Mouse (Mus musculus) cerebellum, postnatal 36 days (tissue): ENCODE measurements around the gene Odr4.

Experiments
- DNase-seq, 2 experiments: peaks; one replicate each; pipeline ENCODE4 v3.0.0; 2021 to 2022; ENCODE audit warnings: mixed read lengths in 2 of 2

The Odr4 gene

GRCm38 (mm10) chr1:150392638-150393487 is at the start of gene Odr4, which contains the start of gene Tpr:
Gene Odr4 (minus strand): TSS chr1:150393080.
Gene Tpr (plus strand): TSS chr1:150392838.
- DNase-seq = peak; percentile 99

GRCm38 (mm10) chr1:150441731-150442130 is 48.9 kb upstream of the Odr4 start:
- DNase-seq = no peak

DNA sequence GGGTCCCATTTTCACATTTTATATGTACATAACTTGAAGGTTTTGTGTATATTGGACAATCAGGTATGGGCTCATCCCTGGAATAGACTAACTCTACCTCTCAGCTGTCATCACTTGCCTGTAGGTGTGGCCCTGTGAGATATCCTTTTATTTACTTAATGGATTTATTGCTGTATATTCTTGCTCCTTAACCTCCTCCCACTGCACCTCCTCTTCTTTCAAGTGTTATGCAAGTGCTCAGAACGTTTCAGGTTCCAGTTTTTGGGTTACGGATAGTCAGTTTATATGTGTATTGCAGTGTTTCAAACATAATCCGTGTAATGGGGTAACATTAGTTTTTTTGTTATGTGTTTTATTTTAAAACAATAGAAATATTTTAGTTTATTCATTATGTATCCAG is 45.8 kb upstream of the Odr4 start:
- DNase-seq = no peak

GRCm38 (mm10) chr1:150426216-150426615 is 33.3 kb upstream of the Odr4 start:
- no peak for DNase-seq

- no peak for DNase-seq
Measured at GRCm38 (mm10) chr1:150425665-150426064, 32.8 kb upstream of the Odr4 start.

GRCm38 (mm10) chr1:150418426-150418825 is 25.5 kb upstream of the Odr4 start:
- DNase-seq = no peak

- DNase-seq = no peak
Measured at GRCm38 (mm10) chr1:150416006-150416405, 23.1 kb upstream of the Odr4 start.

- no peak for DNase-seq
Measured at GRCm38 (mm10) chr1:150409996-150410395, 17.1 kb upstream of the Odr4 start.

DNA sequence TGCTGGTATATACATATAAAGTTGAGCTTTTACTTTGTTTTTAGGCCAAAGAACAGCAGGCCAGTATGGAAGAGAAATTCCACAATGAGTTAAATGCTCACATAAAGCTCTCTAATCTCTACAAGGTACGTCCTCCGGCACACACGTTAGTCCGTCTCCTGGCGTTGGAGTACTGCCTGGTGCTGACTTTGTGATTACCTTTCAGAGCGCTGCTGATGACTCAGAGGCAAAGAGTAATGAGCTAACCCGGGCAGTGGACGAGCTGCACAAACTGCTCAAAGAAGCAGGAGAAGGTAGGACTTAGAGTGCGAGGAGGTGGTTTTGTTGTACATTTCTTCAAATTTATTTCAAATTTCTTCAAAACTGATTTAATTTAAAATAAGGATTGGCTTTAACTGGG is 14.4 kb upstream of the Odr4 start:
- DNase-seq = no peak

- DNase-seq = no peak
Measured at GRCm38 (mm10) chr1:150404555-150404954, 11.7 kb upstream of the Odr4 start.

GRCm38 (mm10) chr1:150403914-150404313 is 11.0 kb upstream of the Odr4 start:
- no peak for DNase-seq

DNA sequence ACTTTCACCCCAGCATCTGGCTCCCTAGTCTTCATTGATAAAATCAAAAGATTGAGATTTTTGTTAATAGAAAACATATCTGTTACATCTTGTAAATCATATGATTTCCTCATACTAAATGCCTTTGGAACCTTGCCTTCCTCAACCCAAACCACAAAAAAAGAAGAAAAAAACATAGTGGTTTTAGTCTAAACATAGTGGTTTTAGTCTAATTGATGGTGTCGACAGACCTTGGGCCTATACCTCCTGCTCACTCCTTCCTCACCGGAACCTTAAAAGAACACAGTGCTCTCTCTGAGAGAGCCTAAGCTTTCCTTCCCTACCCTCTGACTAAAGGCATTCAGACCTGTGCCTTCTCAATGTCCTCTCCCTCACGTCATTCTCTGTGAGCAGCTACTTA is 3.1 kb upstream of the Odr4 start:
- no peak for DNase-seq

DNA sequence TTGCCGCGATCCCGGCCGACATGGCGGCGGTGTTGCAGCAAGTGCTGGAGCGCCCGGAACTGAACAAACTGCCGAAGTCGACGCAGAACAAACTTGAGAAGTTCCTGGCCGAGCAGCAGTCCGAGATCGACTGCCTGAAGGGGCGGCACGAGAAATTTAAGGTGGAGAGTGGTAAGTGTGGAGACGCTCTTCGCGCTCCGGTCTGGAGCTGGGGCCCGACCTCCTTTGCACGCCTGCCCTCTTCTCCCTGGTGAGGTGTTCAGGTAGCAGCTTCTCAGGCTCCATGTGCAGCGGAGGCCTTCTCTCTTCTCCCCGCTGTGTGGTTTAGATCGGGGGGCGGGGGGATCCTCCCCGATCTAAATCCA is 590 bp upstream of the Odr4 start:
- DNase-seq = no peak

GRCm38 (mm10) chr1:150391931-150392637 is 796 bp downstream of the Odr4 start:
- DNase-seq = no peak

- DNase-seq = no peak
Measured at GRCm38 (mm10) chr1:150389390-150390129, 3.3 kb downstream of the Odr4 start.

DNA sequence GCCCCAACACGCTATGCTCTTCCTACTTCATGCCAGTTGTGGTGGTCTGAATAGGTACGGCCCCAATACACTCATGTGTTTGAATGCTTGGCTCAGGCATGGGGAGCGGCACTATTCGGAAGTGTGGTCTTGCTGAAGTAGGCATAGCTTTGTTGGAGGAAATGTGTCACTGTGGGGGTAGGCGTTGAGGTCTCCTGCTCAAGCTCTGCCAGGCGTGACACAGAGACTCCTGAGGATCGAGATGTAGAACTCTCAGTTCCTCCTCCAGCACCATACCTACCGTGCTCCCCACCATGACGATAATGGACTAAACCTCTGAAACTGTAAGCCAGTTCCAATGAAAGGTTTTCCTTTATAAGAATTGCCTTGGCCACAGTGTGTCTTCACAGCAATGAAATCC is 5.3 kb downstream of the Odr4 start:
- no peak for DNase-seq

DNA sequence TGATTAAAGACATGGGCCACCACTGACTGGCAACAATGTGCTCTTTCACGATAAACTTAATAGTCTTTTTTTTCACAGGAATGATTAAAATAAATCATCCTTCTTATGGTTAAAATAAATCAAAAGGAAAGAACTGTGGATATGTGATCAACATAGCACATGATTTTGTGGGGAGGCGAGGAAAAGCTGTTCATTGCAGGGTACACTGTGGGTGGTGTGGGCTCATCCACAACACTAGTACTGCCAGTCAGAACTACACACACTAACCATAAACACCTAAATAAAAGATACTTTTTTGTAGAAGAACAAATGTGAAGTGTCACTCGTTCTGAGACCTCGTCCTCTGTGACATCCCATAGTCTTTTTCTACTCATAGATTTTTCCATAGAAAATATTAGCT is 8.7 kb downstream of the Odr4 start:
- no peak for DNase-seq

DNA sequence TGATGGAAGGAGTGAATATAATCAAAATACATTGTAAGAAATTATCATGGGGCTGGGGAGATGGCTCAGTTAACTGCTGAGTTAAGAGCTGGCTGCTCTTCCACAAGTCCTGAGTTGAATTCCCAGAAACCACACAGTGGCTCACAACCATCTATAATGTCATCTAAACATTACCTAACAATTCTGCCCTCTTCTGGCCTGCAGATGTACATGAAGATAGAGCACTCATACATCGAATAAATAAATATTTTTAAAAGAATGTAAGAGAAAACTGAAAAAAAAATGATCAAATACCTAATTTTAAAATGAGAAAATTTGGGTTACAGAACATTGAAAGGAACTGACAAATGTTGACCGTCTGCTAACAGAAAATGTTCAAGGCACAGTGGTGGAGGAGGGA is 18.6 kb downstream of the Odr4 start:
- no peak for DNase-seq

DNA sequence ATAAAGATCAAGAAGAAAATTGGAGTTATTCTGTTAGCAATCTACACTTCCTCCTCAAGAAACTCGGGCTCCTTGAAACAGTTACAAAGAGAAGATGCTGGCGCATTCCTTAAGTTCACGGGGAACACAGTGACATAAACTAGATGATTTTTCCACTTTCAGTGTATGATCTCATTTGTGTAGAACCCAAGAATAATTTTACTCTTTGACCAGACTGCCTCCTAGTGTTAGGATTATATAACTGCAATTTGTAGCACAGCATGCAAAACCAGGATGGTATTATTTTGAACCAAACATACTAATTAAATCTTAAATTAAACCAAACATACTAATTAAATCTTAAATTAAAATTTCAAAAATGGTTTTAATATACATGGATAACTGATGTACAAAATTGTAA is 20.0 kb downstream of the Odr4 start:
- no peak for DNase-seq

DNA sequence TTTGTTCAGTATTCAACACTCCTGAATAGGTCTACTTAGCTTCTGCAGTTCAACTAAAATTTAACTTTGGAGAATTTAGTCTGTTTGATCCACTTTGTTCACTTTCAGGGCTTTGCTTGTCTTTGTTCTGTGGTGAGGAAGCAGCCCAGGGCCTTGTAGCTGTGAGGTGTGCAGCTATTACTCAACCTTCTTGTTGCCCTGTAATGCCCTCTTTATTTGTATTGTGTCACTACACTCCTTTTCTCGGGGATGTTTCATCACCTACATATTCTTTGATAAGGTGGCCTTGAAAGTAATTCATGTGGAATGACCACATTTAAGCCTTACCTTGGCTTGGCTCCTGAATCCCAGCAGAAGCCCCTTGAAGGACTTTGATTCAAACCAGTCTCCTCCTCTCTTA is 32.0 kb downstream of the Odr4 start:
- no peak for DNase-seq

DNA sequence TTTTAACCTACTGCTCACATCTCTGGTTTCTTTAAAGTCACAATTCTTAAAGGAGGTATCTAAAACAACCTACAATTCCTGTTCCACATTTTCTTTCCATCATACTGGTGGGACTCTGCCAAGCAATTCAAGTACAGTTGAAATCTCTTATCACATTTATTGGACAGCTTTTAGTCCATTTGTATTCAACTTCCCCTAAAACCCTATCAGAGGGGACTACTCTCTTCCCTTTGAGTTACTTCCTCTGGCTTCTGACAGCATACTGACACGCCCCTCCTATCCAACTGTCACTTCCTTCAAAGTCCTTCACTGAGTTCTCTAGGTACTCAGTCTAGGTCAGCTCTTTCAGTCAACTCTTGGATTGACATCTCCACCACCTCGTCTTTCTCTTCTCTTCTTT is 57.8 kb downstream of the Odr4 start:
- DNase-seq = no peak

DNA sequence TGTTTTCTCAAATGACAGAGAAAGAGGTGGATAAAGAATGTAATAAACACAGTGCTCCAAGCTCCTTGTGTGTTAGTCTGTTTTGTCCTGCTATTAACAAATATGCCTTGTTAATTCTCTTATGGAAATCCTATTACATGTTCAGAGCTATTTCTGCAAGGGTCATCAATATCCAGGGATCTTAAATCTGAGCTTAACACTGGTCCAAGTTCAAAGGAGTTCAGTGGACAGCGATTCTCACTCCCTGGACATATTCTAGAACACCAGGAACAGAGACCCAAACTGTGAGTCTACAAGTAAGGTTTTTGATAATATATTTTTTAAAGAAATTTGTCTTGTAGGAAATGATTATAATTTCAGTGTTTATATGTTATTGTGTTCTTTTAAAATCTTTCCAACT is 73.7 kb downstream of the Odr4 start, which contains the start of gene Pdc:
Gene Pdc, plus strand, starts transcription at position 213 of the 400 bp plus-strand sequence.
- DNase-seq = no peak
